Mouse (Mus musculus): ENCODE data around the gene Man1a.

DNA sequence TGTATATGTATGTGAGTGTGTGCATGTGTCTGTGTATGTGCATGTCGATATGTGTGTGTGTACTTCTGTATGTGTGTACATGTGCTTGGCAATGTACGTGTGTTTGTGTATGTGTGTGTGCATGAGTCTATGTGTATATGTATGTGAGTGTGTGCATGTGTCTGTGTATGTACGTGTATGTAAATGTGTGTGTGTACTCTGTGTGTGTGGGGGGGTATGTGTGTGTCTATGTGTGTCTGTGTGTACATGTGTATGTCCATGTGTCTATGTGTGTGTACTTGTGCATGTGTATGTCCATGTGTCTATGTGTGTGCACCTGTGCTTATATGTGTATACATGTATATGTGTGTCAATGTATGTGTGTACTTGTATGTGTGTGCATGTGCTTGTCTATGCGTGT, 15.2 kb downstream of the Man1a start:
- no peak for TF ChIP-seq EP300 (IDR thresholded peaks at IDR 0.05; ENCODE audit: low read depth)
- no peak for TF ChIP-seq CTCF (IDR thresholded peaks at IDR 0.05; ENCODE audit: low read depth)
